Mouse (Mus musculus): ENCODE data around the gene Gpc1. TPM values are rescaled to one million over a fixed set of nuclear protein-coding genes. Genes with fewer than 3 reads are reported as not detected.

Gene Gpc1
- polyA plus RNA-seq, 1 experiment: 3.6 TPM

DNA sequence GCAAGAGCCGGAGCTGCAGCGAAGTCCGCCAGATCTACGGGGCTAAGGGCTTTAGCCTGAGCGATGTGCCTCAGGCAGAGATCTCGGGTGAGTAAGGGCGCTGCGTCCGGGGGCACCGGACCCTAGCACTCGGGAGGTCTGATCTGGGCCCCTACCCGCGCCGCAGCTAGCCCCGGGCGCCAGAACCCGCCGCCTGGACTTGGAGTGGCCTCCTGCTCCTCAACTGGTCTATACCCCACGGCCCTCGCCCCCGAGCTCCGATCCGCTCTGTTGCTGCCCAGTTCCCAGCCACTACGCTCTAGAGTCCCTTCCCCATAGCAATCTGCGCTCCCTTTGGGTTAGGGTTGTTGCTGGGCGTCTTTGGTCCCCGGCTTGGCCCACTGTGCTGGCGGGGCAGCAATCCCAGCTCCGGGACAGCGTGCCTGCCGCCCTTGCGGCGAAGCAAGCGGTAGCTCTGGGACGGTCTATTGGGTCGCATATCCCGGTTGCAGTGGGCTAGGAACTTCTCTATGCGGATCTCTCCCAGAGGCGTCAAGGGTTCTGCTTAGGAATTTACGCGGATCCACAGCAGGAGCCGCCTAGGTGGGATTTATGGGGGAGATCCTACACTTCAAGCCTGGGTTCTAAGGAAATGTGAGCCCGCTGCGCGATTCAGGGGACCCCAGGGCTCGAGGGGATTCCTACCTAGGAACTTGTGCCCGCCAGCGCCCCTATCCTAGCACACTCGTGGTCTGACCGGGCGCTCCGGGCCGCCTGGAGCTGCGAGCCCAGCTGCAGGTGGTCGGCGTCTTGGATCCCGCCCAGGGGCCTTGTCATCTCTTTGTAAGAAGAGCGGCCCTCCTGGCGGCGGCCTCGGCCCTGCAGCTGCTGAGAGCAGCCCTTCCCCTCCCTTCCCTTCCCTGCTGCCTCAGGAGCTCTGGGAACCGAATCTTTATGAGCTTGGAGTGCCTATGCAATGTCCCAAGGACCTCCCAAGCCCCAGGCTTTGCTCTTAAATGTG lies 866 bp downstream of the Gpc1 start:
- no peak overlapping the region for H3K27ac ChIP-seq (ENCODE audit: insufficient read depth, low read depth, low read length)
- H3K4me1 ChIP-seq (ENCODE audit: control insufficient read depth, insufficient read depth, low read length): no peaks in the 10 kb centered on the region
- TF ChIP-seq CTCF (IDR thresholded peaks at IDR 0.05; ENCODE audit: low read depth, low read length) (no peak), POLR2A (IDR thresholded peaks at IDR 0.05; ENCODE audit: borderline replicate concordance, low read depth, low read length) (no peak)
- H3K4me3 ChIP-seq (ENCODE audit: insufficient read depth, low read length): peak overlapping the region; percentile 24; the same call in 1 of the 2 replicates

DNA sequence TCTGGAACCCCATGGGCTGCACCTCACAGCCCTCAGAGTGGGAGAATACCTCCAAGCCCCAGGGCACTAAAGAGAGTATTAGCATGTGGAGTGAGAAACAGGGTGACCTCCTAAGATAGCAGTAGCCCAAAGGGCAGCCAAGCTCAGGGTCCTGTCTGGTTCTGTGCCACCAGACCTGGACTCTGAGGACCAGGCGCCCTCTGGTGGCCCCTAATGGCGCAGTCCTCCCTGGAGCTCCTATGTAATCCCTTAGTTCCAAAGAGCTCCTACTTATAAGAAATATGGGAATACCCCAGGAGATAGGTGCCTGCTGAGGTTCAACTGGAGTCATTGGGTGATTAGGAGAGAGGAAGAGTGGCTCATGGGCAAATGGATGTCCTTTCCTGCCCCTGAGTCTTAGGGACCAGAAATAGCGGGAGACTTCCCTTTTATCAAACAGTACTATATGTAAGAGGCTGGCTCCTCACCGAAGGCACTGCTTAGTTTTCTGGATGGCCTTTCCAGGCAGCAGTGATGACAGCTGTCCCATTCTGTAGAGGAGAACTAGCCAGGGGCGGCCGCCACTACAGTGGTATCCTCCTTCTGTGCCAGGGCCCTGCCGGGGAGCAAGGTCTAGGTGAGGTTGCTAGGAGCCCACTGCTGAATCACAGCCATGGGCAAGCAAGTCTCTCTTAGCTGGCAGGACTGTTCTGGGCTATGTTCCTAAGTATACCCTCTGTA lies 2.7 kb downstream of the Gpc1 start:
- TF ChIP-seq CTCF (IDR thresholded peaks at IDR 0.05; ENCODE audit: low read depth, low read length) (peak; percentile 98), POLR2A (IDR thresholded peaks at IDR 0.05; ENCODE audit: borderline replicate concordance, low read depth, low read length) (no peak)
- no peak overlapping the region for H3K27ac ChIP-seq (ENCODE audit: insufficient read depth, low read depth, low read length)
- no peaks in the 10 kb centered on the region for H3K4me1 ChIP-seq (ENCODE audit: control insufficient read depth, insufficient read depth, low read length)
- no peak overlapping the region for H3K4me3 ChIP-seq (ENCODE audit: insufficient read depth, low read length)

DNA sequence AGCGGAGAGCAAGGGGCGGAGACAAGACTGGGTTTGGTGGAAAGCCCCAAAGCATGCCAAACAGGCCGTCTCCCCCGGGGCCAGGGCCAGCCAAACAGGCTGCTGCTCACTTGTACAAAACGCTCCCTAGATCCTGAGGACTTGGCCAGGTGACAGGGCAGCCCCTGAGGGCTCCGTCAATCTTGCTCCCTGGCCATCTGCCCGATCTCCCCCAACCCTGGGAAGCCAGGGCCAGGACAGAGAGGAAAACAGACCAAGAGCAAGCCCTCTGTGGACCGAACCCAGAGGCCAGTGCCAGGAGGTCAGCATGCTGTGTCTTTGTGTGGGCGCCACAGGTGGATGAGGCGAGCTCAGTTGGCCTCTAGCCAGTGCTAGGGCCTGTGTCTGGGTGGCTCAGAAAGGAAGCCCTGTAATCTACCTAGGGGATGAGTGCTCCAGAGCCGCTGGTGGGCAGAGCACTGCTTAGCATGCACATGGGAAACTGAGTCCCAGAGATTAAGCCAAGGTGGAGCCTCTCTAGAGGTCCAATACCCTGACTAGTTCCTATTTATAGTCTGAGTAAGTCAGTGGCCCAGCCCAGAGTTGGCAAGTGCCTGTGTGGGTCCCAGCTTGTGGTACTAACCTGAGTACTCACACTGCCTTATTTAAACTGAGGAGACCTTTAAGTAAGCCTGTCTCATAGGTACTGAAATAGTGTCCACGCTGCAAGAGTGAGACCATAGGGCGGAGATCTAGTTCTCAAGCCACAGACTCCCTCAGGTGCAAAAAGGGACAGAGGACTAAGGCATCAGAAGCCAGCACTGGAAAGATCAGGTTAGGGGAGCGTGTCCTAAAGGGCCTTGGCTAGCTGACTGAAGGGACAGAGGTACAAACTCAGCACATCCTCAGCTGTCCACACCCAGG lies 6.7 kb downstream of the Gpc1 start:
- H3K4me3 ChIP-seq (ENCODE audit: insufficient read depth, low read length): no peak overlapping the region
- no peaks in the 10 kb centered on the region for H3K4me1 ChIP-seq (ENCODE audit: control insufficient read depth, insufficient read depth, low read length)
- H3K27ac ChIP-seq (ENCODE audit: insufficient read depth, low read depth, low read length): no peak overlapping the region
- TF ChIP-seq CTCF (IDR thresholded peaks at IDR 0.05; ENCODE audit: low read depth, low read length) (no peak), POLR2A (IDR thresholded peaks at IDR 0.05; ENCODE audit: borderline replicate concordance, low read depth, low read length) (no peak)

DNA sequence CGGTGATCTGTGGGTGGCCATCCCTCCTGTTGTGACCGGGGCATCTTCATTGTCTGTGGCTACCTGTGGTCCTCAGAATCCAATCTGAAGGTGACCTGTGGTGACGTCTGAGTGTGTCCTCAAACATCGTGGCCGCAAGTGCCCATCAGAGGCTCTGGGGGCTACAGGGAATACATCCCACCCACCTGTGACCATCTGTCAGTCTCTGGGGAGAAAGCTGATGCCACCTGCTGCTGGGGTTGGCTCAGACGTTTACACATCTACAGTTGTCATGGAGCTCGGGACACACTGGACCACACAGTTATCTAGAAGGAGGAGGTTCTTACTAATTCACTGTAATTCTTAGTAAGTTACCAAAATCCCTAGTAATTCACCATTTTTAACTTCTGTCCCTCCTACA lies 7.8 kb downstream of the Gpc1 start:
- Histone ChIP-seq H3K4me3 (ENCODE audit: insufficient read depth, low read length) (no peak overlapping the region), H3K4me1 (ENCODE audit: control insufficient read depth, insufficient read depth, low read length) (no peaks in the 10 kb centered on the region), H3K27ac (ENCODE audit: insufficient read depth, low read depth, low read length) (no peak overlapping the region)
- TF ChIP-seq POLR2A (IDR thresholded peaks at IDR 0.05; ENCODE audit: borderline replicate concordance, low read depth, low read length): no peak
- no peak for TF ChIP-seq CTCF (IDR thresholded peaks at IDR 0.05; ENCODE audit: low read depth, low read length)

DNA sequence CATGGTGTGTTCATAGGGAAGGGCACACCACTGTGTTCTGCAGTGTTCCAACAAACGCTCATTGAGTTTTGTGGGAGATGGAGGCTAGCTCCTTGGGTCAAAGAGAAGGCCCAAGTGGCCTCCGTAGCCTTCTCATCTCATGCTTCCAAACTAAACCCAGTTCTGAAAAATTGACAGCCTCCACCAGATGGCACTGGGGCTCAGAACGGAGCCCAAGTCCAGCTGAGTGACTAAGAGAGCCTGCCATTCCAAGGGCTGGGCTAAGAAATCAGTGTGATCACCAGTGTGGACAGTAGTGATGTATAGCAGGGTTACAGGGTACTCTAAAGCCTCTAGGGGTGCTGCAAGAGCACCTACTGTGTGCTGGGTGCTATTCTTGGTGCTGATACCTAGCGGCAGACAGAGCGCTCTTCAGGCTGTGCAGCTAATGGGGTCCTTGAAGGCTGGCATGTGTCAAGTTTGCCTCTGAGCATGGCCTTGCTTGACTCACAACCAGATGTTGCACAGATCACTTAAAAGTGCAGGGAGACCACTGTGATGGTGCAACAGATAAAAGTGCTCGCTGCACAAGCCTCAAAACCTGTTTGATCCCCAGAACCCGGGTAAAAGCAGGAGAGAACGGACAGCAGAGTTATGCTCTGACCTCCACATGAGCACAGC lies 8.9 kb downstream of the Gpc1 start:
- H3K4me1 ChIP-seq (ENCODE audit: control insufficient read depth, insufficient read depth, low read length): no peaks in the 10 kb centered on the region
- H3K4me3 ChIP-seq (ENCODE audit: insufficient read depth, low read length): no peak overlapping the region
- TF ChIP-seq CTCF (IDR thresholded peaks at IDR 0.05; ENCODE audit: low read depth, low read length) (no peak), POLR2A (IDR thresholded peaks at IDR 0.05; ENCODE audit: borderline replicate concordance, low read depth, low read length) (no peak)
- no peak overlapping the region for H3K27ac ChIP-seq (ENCODE audit: insufficient read depth, low read depth, low read length)

DNA sequence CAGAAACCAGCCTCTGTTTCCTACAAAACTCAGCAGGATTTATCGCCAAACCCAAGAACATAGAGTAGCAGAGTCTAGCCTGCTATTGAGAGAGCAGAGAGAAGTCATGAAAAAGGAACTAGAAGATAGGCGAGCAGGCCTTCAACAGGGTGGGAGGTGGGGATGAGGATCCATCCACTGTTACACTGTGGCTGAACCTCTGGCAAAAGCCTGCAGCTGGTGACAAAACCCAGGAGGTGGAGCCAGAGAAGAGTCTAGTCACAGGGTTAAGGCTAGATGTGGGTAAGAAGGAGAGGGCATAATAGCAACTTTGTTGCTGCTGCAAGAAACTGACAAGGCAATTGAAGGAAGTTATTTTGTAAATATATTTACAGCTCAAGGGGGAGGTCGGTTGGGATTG lies 10.0 kb downstream of the Gpc1 start:
- TF ChIP-seq POLR2A (IDR thresholded peaks at IDR 0.05; ENCODE audit: borderline replicate concordance, low read depth, low read length) (no peak), CTCF (IDR thresholded peaks at IDR 0.05; ENCODE audit: low read depth, low read length) (no peak)
- no peak overlapping the region for H3K27ac ChIP-seq (ENCODE audit: insufficient read depth, low read depth, low read length)
- no peaks in the 10 kb centered on the region for H3K4me1 ChIP-seq (ENCODE audit: control insufficient read depth, insufficient read depth, low read length)
- no peak overlapping the region for H3K4me3 ChIP-seq (ENCODE audit: insufficient read depth, low read length)

DNA sequence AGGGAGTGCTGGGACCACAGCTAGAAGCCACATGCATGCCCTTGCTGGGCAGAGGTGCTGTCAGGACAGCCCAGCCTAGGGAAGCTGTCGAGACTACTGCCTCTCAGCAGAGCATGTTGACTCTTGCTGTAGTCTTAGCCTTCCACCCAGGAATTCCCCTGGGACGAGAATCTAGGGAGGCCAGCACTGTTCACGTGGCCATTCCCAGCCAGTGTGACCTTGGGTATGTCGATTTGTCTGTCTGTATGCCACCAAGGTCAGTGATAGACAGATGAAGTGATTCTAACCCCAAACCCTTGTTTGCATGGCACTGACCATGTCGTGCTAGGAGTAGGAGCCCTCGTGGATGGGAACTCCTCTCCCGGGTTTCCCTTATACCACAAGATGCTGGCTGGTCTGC lies 14.4 kb downstream of the Gpc1 start:
- H3K4me1 ChIP-seq (ENCODE audit: control insufficient read depth, insufficient read depth, low read length): peaks cover 2% of the 10 kb centered on the region; the same call in 1 of the 2 replicates
- H3K27ac ChIP-seq (ENCODE audit: insufficient read depth, low read depth, low read length): no peak overlapping the region
- no peak for TF ChIP-seq POLR2A (IDR thresholded peaks at IDR 0.05; ENCODE audit: borderline replicate concordance, low read depth, low read length)
- no peak for TF ChIP-seq CTCF (IDR thresholded peaks at IDR 0.05; ENCODE audit: low read depth, low read length)
- H3K4me3 ChIP-seq (ENCODE audit: insufficient read depth, low read length): no peak overlapping the region

DNA sequence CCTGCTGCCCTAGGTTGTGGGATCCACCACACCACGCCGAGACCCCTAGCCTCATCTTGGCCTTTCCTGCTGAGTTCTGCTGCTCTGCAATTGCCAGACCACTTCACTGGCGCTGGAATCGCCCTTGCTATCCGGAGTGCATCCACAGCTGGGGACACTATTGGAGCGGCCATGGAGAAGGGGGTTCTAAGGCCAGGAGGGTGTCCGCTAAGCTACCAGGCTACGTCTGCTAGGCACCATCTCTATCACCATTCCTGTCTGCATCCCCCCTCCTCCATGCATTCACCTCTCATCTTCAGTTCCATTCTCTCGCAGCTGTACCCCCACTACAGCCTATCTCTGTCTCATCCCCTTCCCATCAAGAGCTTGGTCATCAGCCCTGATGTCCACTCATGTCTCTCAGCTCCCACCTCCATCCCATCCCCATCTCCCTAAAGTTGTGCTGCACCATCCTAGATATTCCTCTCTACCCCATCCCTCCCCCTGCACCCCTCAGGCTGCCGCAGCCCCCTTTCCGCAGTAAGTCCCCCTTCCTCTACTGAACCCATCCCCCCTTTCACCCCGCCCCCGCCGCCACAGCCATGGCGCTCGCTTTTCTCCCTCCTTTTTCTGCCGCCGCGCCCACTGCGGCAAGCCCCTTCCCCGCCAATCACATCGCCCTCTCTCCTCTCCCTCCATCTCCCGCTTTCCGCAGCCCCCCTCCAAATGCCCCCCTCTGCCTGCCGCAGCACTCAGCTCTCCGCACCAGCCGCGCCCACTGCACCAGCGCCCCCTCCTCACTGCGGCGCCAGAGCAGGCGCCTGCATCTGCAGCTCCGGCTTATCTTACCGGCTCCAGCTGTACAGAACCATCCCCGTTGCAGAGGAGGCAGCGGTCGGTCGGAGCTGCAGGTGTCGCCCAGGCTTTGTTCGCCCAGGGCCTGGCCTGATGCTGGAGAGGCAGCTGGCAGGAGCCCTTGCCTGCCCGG lies 16.7 kb downstream of the Gpc1 start:
- H3K27ac ChIP-seq (ENCODE audit: insufficient read depth, low read depth, low read length): no peak overlapping the region
- no peak overlapping the region for H3K4me3 ChIP-seq (ENCODE audit: insufficient read depth, low read length)
- TF ChIP-seq CTCF (IDR thresholded peaks at IDR 0.05; ENCODE audit: low read depth, low read length): no peak
- no peak for TF ChIP-seq POLR2A (IDR thresholded peaks at IDR 0.05; ENCODE audit: borderline replicate concordance, low read depth, low read length)

More for the DNA sequence above, 16.7 kb downstream of the Gpc1 start:
- H3K4me1 ChIP-seq (ENCODE audit: control insufficient read depth, insufficient read depth, low read length): peaks cover 2% of the 10 kb centered on the region; the same call in 1 of the 2 replicates

All from bone marrow macrophage, adult 2 months (primary cell).